Mouse (Mus musculus) small intestine, adult 2 months (tissue): Measurements from ENCODE around the gene Abhd12. TPM values are rescaled to one million over a fixed set of nuclear protein-coding genes. Genes with fewer than 3 reads are reported as not detected.

Experiments used
- H3K27ac ChIP-seq: fragments of 200-500 bp; 2 replicates; pipeline ENCODE4 v1.5.1; 2012; ENCODE audit warnings: low read depth, low read length, control low read depth, inconsistent platforms; ENCODE audit not compliant: insufficient read depth
- H3K27me3 ChIP-seq: fragments of 200-500 bp; 2 replicates; pipeline ENCODE4 v1.6.1; 2012; ENCODE audit warnings: mild to moderate bottlenecking, moderate library complexity, low read length, inconsistent platforms; ENCODE audit not compliant: control insufficient read depth, insufficient read depth
- H3K36me3 ChIP-seq: fragments of 200-500 bp; 2 replicates; pipeline ENCODE4 v1.6.1; 2012; ENCODE audit warnings: mild to moderate bottlenecking, low read length, control low read depth, inconsistent platforms; ENCODE audit not compliant: control insufficient read depth, insufficient read depth
- H3K4me1 ChIP-seq: fragments of 200-500 bp; 2 replicates; pipeline ENCODE4 v1.6.1; 2012; ENCODE audit warnings: low read length, inconsistent platforms, mixed read lengths; ENCODE audit not compliant: control insufficient read depth, insufficient read depth, insufficient read length
- H3K4me3 ChIP-seq: fragments of 200-500 bp; 2 replicates; pipeline ENCODE4 v1.5.1; 2012; ENCODE audit warnings: low read depth, mild to moderate bottlenecking, control low read depth, inconsistent platforms, low read length, moderate library complexity
- CTCF ChIP-seq: fragments of 200-500 bp; IDR thresholded peaks from 2 replicates; pipeline ENCODE4 v1.5.1; 2012; ENCODE audit warnings: low read depth, mild to moderate bottlenecking, control low read depth, inconsistent platforms, low read length, moderate library complexity, mixed read lengths; ENCODE audit not compliant: insufficient replicate concordance, insufficient read length; ENCODE audit errors: extremely low read depth
- POLR2A ChIP-seq: fragments of 200-500 bp; IDR thresholded peaks from 2 replicates; pipeline ENCODE4 v1.6.1; 2012; ENCODE audit warnings: low read depth, mild to moderate bottlenecking, control low read depth, inconsistent platforms, low read length, moderate library complexity
- WGBS: fragments of 180-500 bp; shearing (Covaris S2); methylation state at CpG from one replicate; pipeline ENCODE4 v1.1.7; 2018; 5-methylcytosine and 5-hydroxymethylcytosine counted together
- polyA plus RNA-seq: library from polyadenylated mRNA; depleted of rRNA; stranded (reverse); fragments of >200 nt; gene quantifications from 2 replicates; pipeline ENCODE4 v1.2.3, GENCODE M21; 2012

Gene Abhd12
- polyA plus RNA-seq, 1 experiment: 85.9 TPM

DNA sequence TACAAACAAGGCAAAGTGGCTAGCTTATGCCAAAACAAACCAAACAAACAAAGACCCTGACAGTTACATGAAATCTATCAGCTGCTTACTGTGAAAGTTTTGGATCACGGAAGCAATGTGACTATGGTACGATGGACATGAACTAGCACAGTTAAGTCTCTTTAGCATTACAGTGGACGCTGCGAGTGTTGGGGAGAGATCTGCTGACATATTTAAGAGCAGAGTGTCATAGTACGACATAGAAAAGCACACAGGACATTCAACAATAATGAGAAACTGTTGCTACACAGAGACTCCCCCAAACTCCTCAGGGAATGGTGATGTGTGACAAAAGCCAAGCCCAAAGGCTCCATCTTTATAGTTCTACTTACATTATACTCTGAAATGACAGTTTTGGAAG, 39.5 kb upstream of the Abhd12 start:
- Histone ChIP-seq H3K27ac (no peak overlapping the region), H3K4me3 (no peak overlapping the region), H3K36me3 (no peaks in the 10 kb centered on the region), H3K4me1 (no peaks in the 10 kb centered on the region), H3K27me3 (no peaks in the 10 kb centered on the region)
- no peak for TF ChIP-seq POLR2A
- no peak for TF ChIP-seq CTCF
- WGBS: 91% methylated on average over 5 of the region's 5 CpGs

DNA sequence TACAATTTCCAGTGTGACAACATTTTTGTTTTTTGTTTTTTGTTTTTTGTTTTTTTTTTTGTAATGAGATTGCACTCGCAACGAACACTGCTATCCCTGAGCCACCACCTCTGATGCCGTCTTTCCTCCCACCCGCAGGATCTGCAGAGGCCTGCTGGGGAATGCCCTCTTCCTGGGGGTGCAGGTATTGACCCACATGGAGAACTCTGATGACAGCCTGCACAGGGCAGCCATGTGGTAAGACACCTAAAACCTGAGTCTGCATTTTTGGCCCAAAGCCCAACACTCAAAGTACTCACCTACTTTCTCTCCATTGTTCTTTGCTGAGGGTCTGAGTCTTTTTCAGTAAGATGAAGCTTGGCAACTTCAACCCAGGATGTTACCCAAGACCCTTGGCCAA, 30.1 kb upstream of the Abhd12 start:
- 91% methylated on average over 4 of the region's 4 CpGs for WGBS
- no peak overlapping the region for H3K4me3 ChIP-seq
- no peak overlapping the region for H3K27ac ChIP-seq
- H3K36me3 ChIP-seq: peaks cover 1% of the 10 kb centered on the region; the same call in 1 of the 2 replicates
- H3K4me1 ChIP-seq: no peaks in the 10 kb centered on the region
- TF ChIP-seq CTCF (no peak), POLR2A (no peak)
- no peaks in the 10 kb centered on the region for H3K27me3 ChIP-seq

DNA sequence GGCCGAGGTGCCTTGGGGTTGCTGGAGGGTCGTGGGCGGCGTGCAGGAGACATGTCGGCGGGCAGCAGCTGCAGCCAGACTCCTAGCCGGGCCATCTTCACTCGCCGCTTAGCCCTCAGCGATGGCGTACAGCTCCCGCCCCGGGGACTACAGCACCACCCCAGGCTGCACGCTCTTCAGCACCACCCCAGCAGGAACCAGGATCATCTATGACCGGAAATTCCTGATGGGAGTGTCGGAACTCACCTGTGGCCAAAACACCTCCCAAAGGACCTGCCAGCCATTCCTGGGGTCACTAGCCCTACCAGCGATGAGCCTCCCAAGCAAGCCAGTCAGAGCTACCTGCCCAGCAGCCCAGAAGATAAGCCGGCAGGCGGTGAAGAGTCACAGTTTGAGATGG, 28.9 kb upstream of the Abhd12 start:
- H3K36me3 ChIP-seq: peaks cover 1% of the 10 kb centered on the region; the same call in 1 of the 2 replicates
- H3K4me1 ChIP-seq: no peaks in the 10 kb centered on the region
- WGBS: 88% methylated on average over 19 of the region's 19 CpGs
- no peak overlapping the region for H3K4me3 ChIP-seq
- H3K27me3 ChIP-seq: no peaks in the 10 kb centered on the region
- TF ChIP-seq POLR2A (no peak), CTCF (no peak)
- no peak overlapping the region for H3K27ac ChIP-seq

GRCm38 (mm10) chr2:150930806-150931205, 26.3 kb upstream of the Abhd12 start:
- peaks cover 3% of the 10 kb centered on the region; the same call in 1 of the 2 replicates for H3K4me1 ChIP-seq
- H3K36me3 ChIP-seq: peaks cover 1% of the 10 kb centered on the region
- whole genome bisulfite sequencing: 68% methylated on average over 3 of the region's 3 CpGs
- no peaks in the 10 kb centered on the region for H3K27me3 ChIP-seq
- H3K4me3 ChIP-seq: no peak overlapping the region
- no peak overlapping the region for H3K27ac ChIP-seq
- no peak for TF ChIP-seq POLR2A
- no peak for TF ChIP-seq CTCF

- 74% methylated on average over 6 of the region's 6 CpGs for WGBS
- no peak for TF ChIP-seq CTCF
- no peak for TF ChIP-seq POLR2A
- H3K4me3 ChIP-seq: no peak overlapping the region
- no peak overlapping the region for H3K27ac ChIP-seq
- no peaks in the 10 kb centered on the region for H3K27me3 ChIP-seq
- peaks cover 1% of the 10 kb centered on the region for H3K36me3 ChIP-seq
- peaks cover 6% of the 10 kb centered on the region for H3K4me1 ChIP-seq
Measured at GRCm38 (mm10) chr2:150929156-150929555, 24.6 kb upstream of the Abhd12 start.

DNA sequence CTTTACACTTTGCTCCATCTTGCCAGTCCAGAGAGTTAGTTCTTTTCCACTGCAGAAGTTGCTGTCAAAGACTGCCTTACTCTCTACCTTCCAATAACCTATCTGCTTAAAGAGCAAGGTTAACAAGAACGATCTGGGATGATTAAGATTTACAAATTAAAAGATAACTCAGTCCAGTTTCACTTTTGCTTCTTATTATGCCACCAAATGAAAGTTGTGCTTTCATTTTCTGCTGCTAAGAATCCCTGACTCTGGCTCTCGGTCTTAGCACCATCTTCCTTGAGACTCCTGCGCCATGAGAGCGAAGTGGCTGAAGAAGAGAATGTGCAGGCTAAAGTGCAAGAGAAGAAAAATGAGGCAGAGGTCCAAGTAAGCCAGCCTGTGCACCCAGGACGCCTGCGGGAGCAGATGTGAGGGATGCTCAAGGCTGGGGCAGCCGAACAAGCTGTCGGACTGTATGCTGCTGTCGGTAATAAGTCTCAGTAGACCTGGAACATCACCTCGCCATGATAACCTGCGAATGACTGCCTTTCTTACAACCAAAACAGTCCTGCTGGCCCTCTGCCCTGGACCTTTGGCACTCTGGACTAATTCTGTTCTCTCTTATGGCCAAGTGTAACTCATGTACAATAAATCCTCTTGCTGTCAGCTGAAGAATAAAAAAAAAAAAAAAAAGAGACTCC, 22.6 kb upstream of the Abhd12 start:
- peak overlapping the region; percentile 86 for H3K27ac ChIP-seq
- no peaks in the 10 kb centered on the region; the same call in 1 of the 2 replicates for H3K36me3 ChIP-seq
- no peaks in the 10 kb centered on the region for H3K27me3 ChIP-seq
- WGBS: 60% methylated on average over 11 of the region's 11 CpGs
- H3K4me3 ChIP-seq: peak overlapping the region; percentile 47
- peak; percentile 26; the same call in 1 of the 2 replicates for TF ChIP-seq CTCF
- no peak for TF ChIP-seq POLR2A
- peaks cover 7% of the 10 kb centered on the region for H3K4me1 ChIP-seq

- Histone ChIP-seq H3K27ac (no peak overlapping the region), H3K36me3 (no peaks in the 10 kb centered on the region; the same call in 1 of the 2 replicates), H3K4me3 (no peak overlapping the region), H3K27me3 (no peaks in the 10 kb centered on the region), H3K4me1 (peaks cover 10% of the 10 kb centered on the region)
- 91% methylated on average over 7 of the region's 7 CpGs for WGBS
- TF ChIP-seq CTCF (no peak), POLR2A (no peak)
Measured at GRCm38 (mm10) chr2:150923505-150923904, 19.0 kb upstream of the Abhd12 start.

DNA sequence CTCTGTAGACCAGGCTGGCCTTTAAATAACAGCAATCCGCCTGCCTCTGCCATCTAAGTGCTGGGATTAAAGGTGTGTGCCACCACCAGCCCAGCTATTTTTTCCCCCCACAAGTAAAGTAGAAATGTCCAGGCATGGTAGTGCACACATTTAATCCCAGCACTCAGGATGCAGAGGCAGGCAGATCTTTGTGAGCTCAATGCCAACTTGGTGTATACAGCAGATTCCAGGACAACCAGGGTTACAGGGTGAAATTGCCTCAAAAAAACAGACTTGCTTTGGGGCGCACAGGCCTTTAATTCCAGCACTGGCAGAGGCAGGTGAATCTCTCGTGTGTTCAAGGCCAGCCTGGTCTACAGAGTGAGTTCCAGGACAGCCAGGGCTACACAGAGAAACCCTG, 18.5 kb upstream of the Abhd12 start:
- no peak overlapping the region for H3K4me3 ChIP-seq
- WGBS: 96% methylated on average over 3 of the region's 3 CpGs
- no peaks in the 10 kb centered on the region; the same call in 1 of the 2 replicates for H3K36me3 ChIP-seq
- H3K27ac ChIP-seq: no peak overlapping the region
- TF ChIP-seq CTCF (no peak), POLR2A (no peak)
- no peaks in the 10 kb centered on the region for H3K27me3 ChIP-seq
- H3K4me1 ChIP-seq: peaks cover 12% of the 10 kb centered on the region
